9 mouse cellular contexts compared by ENCODE assay signal in the genomic region with DNA sequence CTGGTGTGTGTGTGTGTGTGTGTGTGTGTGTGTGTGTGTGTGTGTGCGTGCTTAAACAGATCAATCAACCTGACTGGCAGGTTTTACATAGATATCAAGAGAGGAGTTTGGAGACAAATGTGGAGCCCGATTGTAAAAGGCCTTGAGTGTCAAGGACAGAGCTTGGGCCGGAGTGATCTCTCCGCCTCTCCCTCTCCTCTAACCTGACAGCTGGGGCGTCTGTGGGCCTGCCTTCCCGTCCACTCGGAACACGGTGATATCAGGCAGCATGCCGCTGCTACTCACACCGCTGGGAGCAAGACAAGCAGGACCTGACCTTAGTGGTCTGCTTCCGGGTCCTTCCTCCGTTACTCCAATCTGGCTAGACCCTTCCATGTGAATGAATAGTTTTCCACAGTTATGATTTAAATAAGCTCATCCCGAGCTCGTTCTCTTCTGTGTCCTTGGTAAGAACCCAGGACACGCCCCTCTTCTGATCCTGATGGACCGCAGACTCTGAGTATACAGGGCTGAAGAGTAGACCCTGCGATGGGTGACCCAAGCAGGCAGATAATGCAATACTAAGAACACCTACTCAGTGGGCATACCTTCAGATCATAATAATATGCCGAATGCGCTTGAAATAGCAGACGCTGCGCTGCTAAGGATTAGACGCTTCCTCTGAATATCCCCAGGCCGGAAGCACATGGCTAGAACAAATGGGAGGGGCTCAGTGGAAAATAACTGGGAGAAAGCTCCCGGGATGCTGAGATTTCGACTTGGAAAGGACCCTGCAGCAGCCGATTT.
DNase-seq lines count a peak whose midpoint lies in the region; ATAC-seq and TF ChIP-seq lines count a peak whose summit lies in the region.
"Had no signal": no experiment of that assay in that cellular context is flagged by ENCODE, and none has a peak within 500 bp of the region (broad histone marks: within the 10 kb centered on the region; RNA-seq: fewer than 3 reads in every experiment).

No protein-coding gene starts in this region.

- H3K27me3 ChIP-seq in forebrain, embryonic 15.5 days, result no peaks in the 10 kb centered on the region
- no peaks in the 10 kb centered on the region for H3K27me3 ChIP-seq in stomach, embryonic 14.5 days (ENCODE audit: control insufficient read depth, insufficient read depth, low read length)
- H3K27me3 ChIP-seq in thymus, adult 2 months (ENCODE audit: control insufficient read depth, insufficient read depth, low read length), result no peaks in the 10 kb centered on the region
- H3K27me3 ChIP-seq: megakaryocyte, embryonic 14.5 days had no signal

- peak; percentile 56 for ATAC-seq in forebrain, embryonic 15.5 days (replicated peaks)
- no peak for ATAC-seq in stomach, embryonic 14.5 days (ENCODE audit: insufficient number of reproducible peaks, insufficient read depth, low FRiP score, low read depth)

- 54% methylated on average over 26 of the region's 26 CpGs for WGBS in forebrain, embryonic 15.5 days
- 50% methylated on average over 26 of the region's 26 CpGs for WGBS in stomach, embryonic 14.5 days
- 96% methylated on average over 26 of the region's 26 CpGs for WGBS in thymus, adult 2 months

- H3K27ac ChIP-seq in forebrain, embryonic 15.5 days (replicated peaks), result peak overlapping the region; percentile 76
- peak overlapping the region; percentile 21 for H3K27ac ChIP-seq in layer of hippocampus, adult 2 months
- no peak overlapping the region; the same call in 1 of the 2 replicates for H3K27ac ChIP-seq in stomach, embryonic 14.5 days (ENCODE audit: low read length)
- no peak overlapping the region for H3K27ac ChIP-seq in thymus, adult 2 months (ENCODE audit: control insufficient read depth, insufficient read depth, low read length)

- no peak for TF ChIP-seq CTCF in layer of hippocampus, adult 2 months (conservative IDR thresholded peaks at IDR 0.05)
- TF ChIP-seq CTCF in thymus, adult 2 months (IDR thresholded peaks at IDR 0.05; ENCODE audit: borderline replicate concordance, control insufficient read depth, extremely low read depth, insufficient read depth, low read length, poor library complexity), result no peak

- DNase-seq in layer of hippocampus, adult 11-12 months (ENCODE audit: low spot score), result peak; percentile 21
- DNase-seq in layer of hippocampus, adult 9-10 months (ENCODE audit: low spot score), result no peak
- peak; percentile 34 for DNase-seq in adrenal gland, postnatal 25 days
- DNase-seq in layer of hippocampus, adult 2 months (ENCODE audit: low spot score in 2 of 2), result peak in 1 of 2 experiments; percentile 20
- DNase-seq in cerebellum, postnatal 4 days (ENCODE audit: low spot score in 2 of 2), result no peak
- no peak for DNase-seq in thymus, adult 2 months

- H3K4me3 ChIP-seq in forebrain, embryonic 15.5 days, result peak overlapping the region; percentile 13
- peak overlapping the region; percentile 37 for H3K4me3 ChIP-seq in layer of hippocampus, adult 2 months
- H3K4me3 ChIP-seq in stomach, embryonic 14.5 days (ENCODE audit: low read depth, low read length), result no peak overlapping the region
- no peak overlapping the region for H3K4me3 ChIP-seq in thymus, adult 2 months (ENCODE audit: control insufficient read depth, insufficient read depth, low read length)
- H3K4me3 ChIP-seq: megakaryocyte, embryonic 14.5 days had no signal

- no peaks in the 10 kb centered on the region for H3K36me3 ChIP-seq in forebrain, embryonic 15.5 days
- H3K36me3 ChIP-seq in stomach, embryonic 14.5 days (ENCODE audit: control insufficient read depth, insufficient read depth, low read length), result no peaks in the 10 kb centered on the region
- no peaks in the 10 kb centered on the region for H3K36me3 ChIP-seq in thymus, adult 2 months (ENCODE audit: control insufficient read depth, insufficient read depth, low read length)

- no peak overlapping the region for H3K9ac ChIP-seq in forebrain, embryonic 15.5 days (replicated peaks)
- H3K9ac ChIP-seq in stomach, embryonic 14.5 days (replicated peaks; ENCODE audit: low read depth, low read length), result no peak overlapping the region

- H3K9me3 ChIP-seq in forebrain, embryonic 15.5 days, result no peaks in the 10 kb centered on the region
- H3K9me3 ChIP-seq in stomach, embryonic 14.5 days (ENCODE audit: control insufficient read depth, low read depth, low read length), result no peaks in the 10 kb centered on the region
- H3K9me3 ChIP-seq: megakaryocyte, embryonic 14.5 days had no signal

- peaks cover 30% of the 10 kb centered on the region for H3K4me1 ChIP-seq in forebrain, embryonic 15.5 days
- peaks cover 12% of the 10 kb centered on the region for H3K4me1 ChIP-seq in stomach, embryonic 14.5 days (ENCODE audit: control insufficient read depth, insufficient read depth, low read length)
- H3K4me1 ChIP-seq in thymus, adult 2 months (replicated peaks; ENCODE audit: control insufficient read depth, insufficient read depth, low read length), result peaks cover 4% of the 10 kb centered on the region; the same call in 1 of the 2 replicates
- H3K4me1 ChIP-seq: megakaryocyte, embryonic 14.5 days had no signal

- peak overlapping the region; percentile 27 for H3K4me2 ChIP-seq in forebrain, embryonic 15.5 days (replicated peaks)
- peak overlapping the region; percentile 13; the same call in 1 of the 2 replicates for H3K4me2 ChIP-seq in stomach, embryonic 14.5 days (replicated peaks; ENCODE audit: low read depth, low read length)

- TF ChIP-seq POLR2A in thymus, adult 2 months (IDR thresholded peaks at IDR 0.05; ENCODE audit: control insufficient read depth, extremely low read depth, insufficient read depth, low read length, poor library complexity), result no peak

Comparison
In these comparisons a context has a peak if more than half of its experiments do, and no peak if none do; other contexts are left out.
1. DNase-seq: peak in layer of hippocampus, adult 11-12 months (single experiment) and adrenal gland, postnatal 25 days (single experiment); none in layer of hippocampus, adult 9-10 months (single experiment), cerebellum, postnatal 4 days (0 of 2) and thymus, adult 2 months (single experiment).
2. H3K27ac ChIP-seq: peak in forebrain, embryonic 15.5 days (single experiment) and layer of hippocampus, adult 2 months (single experiment); none in stomach, embryonic 14.5 days (single experiment) and thymus, adult 2 months (single experiment).
3. H3K4me3 ChIP-seq: peak in forebrain, embryonic 15.5 days (single experiment) and layer of hippocampus, adult 2 months (single experiment); none in stomach, embryonic 14.5 days (single experiment) and thymus, adult 2 months (single experiment).